Mouse (Mus musculus): Measurements from ENCODE around the gene Aox1.
"Not testable (repeated sequence)": the region's sequence is repeated elsewhere in the genome, so short reads cannot be mapped to it uniquely, and the experiment has no call there.

The Aox1 gene

GRCm38 (mm10) chr1:58029636-58030117, at the start of gene Aox1:
Aox1 (plus strand) TSS chr1:58029931.
- DNase-seq (ENCODE audit: low spot score in 2 of 2) = peak; percentile 25 to 35

- DNase-seq (ENCODE audit: low spot score in 2 of 2) = no peak
Observed at GRCm38 (mm10) chr1:57989052-57989600, 40.6 kb upstream of the Aox1 start.

GRCm38 (mm10) chr1:57991277-57991676, 38.5 kb upstream of the Aox1 start:
- no peak for DNase-seq (ENCODE audit: low spot score in 2 of 2)

- peak; percentile 85 to 90 for DNase-seq (ENCODE audit: low spot score in 2 of 2)
Observed at GRCm38 (mm10) chr1:57995432-57996132, 34.1 kb upstream of the Aox1 start, which contains the start of gene Sgo2a. Sgo2a (plus strand) TSS chr1:57995971.

- no peak for DNase-seq (ENCODE audit: low spot score in 2 of 2)
Observed at GRCm38 (mm10) chr1:57996133-57996615, 33.6 kb upstream of the Aox1 start.

- no peak for DNase-seq (ENCODE audit: low spot score in 2 of 2)
Observed at GRCm38 (mm10) chr1:57998146-57998545, 31.6 kb upstream of the Aox1 start.

- not testable (repeated sequence) for DNase-seq (ENCODE audit: low spot score in 2 of 2)
Observed at GRCm38 (mm10) chr1:58006388-58006787, 23.3 kb upstream of the Aox1 start.

- no peak for DNase-seq (ENCODE audit: low spot score in 2 of 2)
Observed at GRCm38 (mm10) chr1:58018856-58019255, 10.9 kb upstream of the Aox1 start, which contains the start of gene Kctd18. Kctd18 (minus strand) TSS chr1:58018956.

GRCm38 (mm10) chr1:58027707-58028106, 2.0 kb upstream of the Aox1 start:
- DNase-seq (ENCODE audit: low spot score in 2 of 2) = no peak

- peak; percentile 12 to 36 for DNase-seq (ENCODE audit: low spot score in 2 of 2)
Observed at GRCm38 (mm10) chr1:58030156-58030871, 583 bp downstream of the Aox1 start.

- peak; percentile 21 to 40 for DNase-seq (ENCODE audit: low spot score in 2 of 2)
Observed at GRCm38 (mm10) chr1:58031160-58031769, 1.5 kb downstream of the Aox1 start.

- DNase-seq (ENCODE audit: low spot score in 2 of 2) = not testable (repeated sequence)
Observed at GRCm38 (mm10) chr1:58037306-58037705, 7.6 kb downstream of the Aox1 start.

GRCm38 (mm10) chr1:58045076-58045475, 15.3 kb downstream of the Aox1 start:
- DNase-seq (ENCODE audit: low spot score in 2 of 2) = no peak

GRCm38 (mm10) chr1:58045546-58045945, 15.8 kb downstream of the Aox1 start:
- peak in 1 of 2 experiments; percentile 22 for DNase-seq (ENCODE audit: low spot score in 2 of 2)

GRCm38 (mm10) chr1:58046721-58047290, 17.1 kb downstream of the Aox1 start:
- DNase-seq (ENCODE audit: low spot score in 2 of 2) = no peak

- no peak for DNase-seq (ENCODE audit: low spot score in 2 of 2)
Observed at GRCm38 (mm10) chr1:58049126-58049525, 19.4 kb downstream of the Aox1 start.

GRCm38 (mm10) chr1:58055598-58055997, 25.9 kb downstream of the Aox1 start:
- DNase-seq (ENCODE audit: low spot score in 2 of 2) = no peak

GRCm38 (mm10) chr1:58056074-58056807, 26.5 kb downstream of the Aox1 start:
- DNase-seq (ENCODE audit: low spot score in 2 of 2) = no peak

GRCm38 (mm10) chr1:58056939-58057338, 27.2 kb downstream of the Aox1 start:
- DNase-seq (ENCODE audit: low spot score in 2 of 2) = no peak

GRCm38 (mm10) chr1:58058846-58059245, 29.1 kb downstream of the Aox1 start:
- no peak for DNase-seq (ENCODE audit: low spot score in 2 of 2)

GRCm38 (mm10) chr1:58062131-58062530, 32.4 kb downstream of the Aox1 start:
- DNase-seq (ENCODE audit: low spot score in 2 of 2) = no peak
